Mouse (Mus musculus) hindbrain, embryonic 13.5 days (tissue): ENCODE data around the gene Hadhb. TPM values are rescaled to one million over a fixed set of nuclear protein-coding genes. Genes with fewer than 3 reads are reported as not detected.
A peak's percentile ranks its signal among the peaks of the same experiment; 100 is the strongest.

ENCODE experiments used
- ATAC-seq: fragments of 200-750 bp; cut with Nextera tagmentation; 2 replicates; pipeline ENCODE4 v1.8.0; 2017; ENCODE audit warnings: moderate TSS enrichment; ENCODE audit not compliant: low FRiP score
- H3K27ac ChIP-seq: fragments of 300-500 bp; sonication (generic); 2 replicates; pipeline ENCODE4 v1.5.1; 2015; ENCODE audit warnings: inconsistent platforms, mild to moderate bottlenecking, moderate library complexity
- H3K27me3 ChIP-seq: fragments of 300-500 bp; sonication (generic); 2 replicates; pipeline ENCODE4 v1.6.1; 2015; ENCODE audit warnings: mild to moderate bottlenecking, inconsistent platforms
- H3K36me3 ChIP-seq: fragments of 300-500 bp; sonication (generic); 2 replicates; pipeline ENCODE4 v1.6.1; 2015; ENCODE audit warnings: mild to moderate bottlenecking, inconsistent platforms
- H3K4me1 ChIP-seq: fragments of 300-500 bp; sonication (generic); replicated peaks from 2 replicates; pipeline ENCODE4 v1.6.1; 2015; ENCODE audit warnings: inconsistent platforms
- H3K4me2 ChIP-seq: fragments of 300-500 bp; sonication (generic); 2 replicates; pipeline ENCODE4 v1.6.1; 2015; ENCODE audit warnings: inconsistent platforms, mild to moderate bottlenecking, moderate library complexity
- H3K4me3 ChIP-seq: fragments of 300-500 bp; sonication (generic); 2 replicates; pipeline ENCODE4 v1.5.1; 2015; ENCODE audit warnings: mild to moderate bottlenecking, inconsistent platforms
- H3K9ac ChIP-seq: fragments of 300-500 bp; sonication (generic); 2 replicates; pipeline ENCODE4 v1.6.1; 2015; ENCODE audit warnings: mild to moderate bottlenecking, inconsistent platforms
- H3K9me3 ChIP-seq: fragments of 300-500 bp; sonication (generic); 2 replicates; pipeline ENCODE4 v1.6.1; 2016; ENCODE audit warnings: inconsistent platforms
- WGBS: fragments of 180-500 bp; shearing (Covaris S2); methylation state at CpG from one replicate; pipeline ENCODE4 v1.1.7; 2015; 5-methylcytosine and 5-hydroxymethylcytosine counted together
- polyA plus RNA-seq: library from polyadenylated mRNA; unstranded; fragments of >200 nt; fragmentation: Nextera tagmentation; extraction: Ambion mirVana; gene quantifications from 2 replicates; pipeline ENCODE4 v1.2.1, GENCODE M21; 2015

Hadhb gene
- polyA plus RNA-seq, 1 experiment from 2014 or later, result 70.7 TPM

DNA sequence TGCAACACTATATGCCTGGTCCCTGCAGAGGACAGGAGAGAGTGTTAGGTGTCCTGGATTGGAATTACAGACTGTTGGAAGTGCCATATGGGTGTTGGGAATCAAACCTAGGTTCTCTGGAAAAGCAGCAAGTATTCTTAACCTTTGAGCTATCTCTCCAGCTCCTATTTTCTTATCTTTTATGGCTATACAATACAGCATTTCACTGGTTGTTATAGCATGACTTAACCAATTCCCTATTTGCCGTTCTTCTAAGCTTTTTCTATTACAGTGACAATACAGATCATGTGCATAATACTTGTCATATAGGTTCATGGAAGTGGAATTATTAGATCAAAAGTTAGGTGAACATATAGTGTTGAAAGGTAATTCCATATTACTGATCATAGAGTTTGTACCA, 6.8 kb downstream of the Hadhb start:
- Histone ChIP-seq H3K9me3 (no peaks in the 10 kb centered on the region), H3K27me3 (no peaks in the 10 kb centered on the region), H3K9ac (no peak overlapping the region), H3K4me1 (peaks cover 6% of the 10 kb centered on the region; the same call in 1 of the 2 replicates), H3K36me3 (peaks cover 7% of the 10 kb centered on the region), H3K4me3 (no peak overlapping the region), H3K4me2 (no peak overlapping the region), H3K27ac (no peak overlapping the region)
- no peak for ATAC-seq
- 90% methylated on average over 1 of the region's 1 CpGs for WGBS

- no peak overlapping the region for H3K27ac ChIP-seq
- 88% methylated on average over 6 of the region's 6 CpGs for WGBS
- peaks cover 8% of the 10 kb centered on the region for H3K36me3 ChIP-seq
- no peak overlapping the region for H3K4me3 ChIP-seq
- no peak for ATAC-seq
- H3K27me3 ChIP-seq, result no peaks in the 10 kb centered on the region
- H3K9me3 ChIP-seq, result no peaks in the 10 kb centered on the region
- H3K9ac ChIP-seq, result no peak overlapping the region
- no peak overlapping the region for H3K4me2 ChIP-seq
- H3K4me1 ChIP-seq, result peaks cover 4% of the 10 kb centered on the region; the same call in 1 of the 2 replicates
These were observed 7.3 kb downstream of the Hadhb start for GRCm38 (mm10) chr5:30162339-30162738.

DNA sequence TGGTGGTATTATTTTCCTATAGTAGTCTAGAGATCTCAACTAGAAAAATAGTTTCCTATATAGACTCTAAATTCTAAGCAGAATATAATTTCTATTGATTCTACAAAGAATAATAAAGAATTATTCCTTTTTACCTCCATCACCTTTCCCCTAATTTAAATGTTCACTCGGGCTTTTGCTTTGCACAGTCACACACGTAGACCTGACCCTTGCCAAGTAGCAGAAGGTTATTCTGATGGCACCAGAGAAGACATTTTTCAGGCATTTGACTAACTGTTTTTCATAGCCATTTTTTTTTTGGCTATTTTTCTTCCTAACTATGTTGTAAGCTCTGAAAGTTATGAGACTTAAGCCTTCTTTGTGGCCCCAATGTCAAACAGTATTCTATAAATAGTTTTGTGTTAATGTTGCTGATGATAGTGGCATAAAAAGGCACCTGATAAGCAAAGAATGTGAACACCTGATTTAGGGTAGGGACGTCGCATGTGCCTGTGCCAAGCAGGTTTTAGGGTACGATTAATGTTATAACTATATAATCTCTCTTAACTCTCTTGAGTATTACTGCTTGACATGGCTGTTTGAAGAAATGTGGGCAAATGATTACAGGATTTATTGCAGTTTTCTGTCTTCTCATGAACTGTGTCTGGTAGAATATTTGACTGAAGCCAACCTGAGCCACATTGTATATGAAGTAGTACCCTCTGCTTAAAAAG, 10.3 kb downstream of the Hadhb start:
- H3K27ac ChIP-seq, result no peak overlapping the region
- H3K36me3 ChIP-seq, result peaks cover 22% of the 10 kb centered on the region
- H3K4me2 ChIP-seq, result no peak overlapping the region
- no peak overlapping the region for H3K9ac ChIP-seq
- ATAC-seq, result no peak
- no peaks in the 10 kb centered on the region for H3K9me3 ChIP-seq
- 97% methylated on average over 5 of the region's 5 CpGs for WGBS
- no peaks in the 10 kb centered on the region for H3K27me3 ChIP-seq
- H3K4me3 ChIP-seq, result no peak overlapping the region
- no peaks in the 10 kb centered on the region for H3K4me1 ChIP-seq

DNA sequence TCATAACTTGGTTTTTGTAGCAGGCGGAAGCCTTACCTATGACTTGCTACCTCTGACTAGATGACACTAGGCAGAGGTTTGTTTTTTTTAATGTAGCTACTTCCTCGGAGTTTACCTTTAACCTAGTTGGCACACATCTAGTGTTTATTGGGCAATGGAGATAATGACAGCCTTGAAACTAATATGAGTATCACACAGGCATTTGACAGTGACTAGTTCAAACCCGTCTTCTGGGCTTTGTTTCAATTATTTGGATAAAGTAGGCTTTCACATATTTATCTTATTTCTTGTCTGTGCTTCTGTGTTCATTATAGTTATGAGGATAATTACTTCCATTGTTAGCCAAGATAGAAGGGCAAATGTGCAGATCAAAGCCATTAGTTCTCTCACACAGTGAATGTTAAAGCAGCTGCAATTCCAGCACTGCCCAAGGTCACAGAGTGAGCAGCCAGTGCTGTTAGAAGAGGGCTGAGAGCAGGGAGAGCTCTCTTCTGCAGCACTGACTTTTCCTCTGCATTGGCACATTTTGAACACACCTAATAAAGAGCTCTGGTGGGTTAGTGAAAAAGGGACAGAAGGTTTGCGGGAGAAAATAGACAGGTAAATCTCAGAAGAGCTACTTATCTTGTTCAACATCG, 15.4 kb downstream of the Hadhb start:
- Histone ChIP-seq H3K27me3 (no peaks in the 10 kb centered on the region), H3K36me3 (peaks cover 57% of the 10 kb centered on the region), H3K9ac (no peak overlapping the region), H3K4me1 (no peaks in the 10 kb centered on the region), H3K27ac (no peak overlapping the region), H3K4me3 (no peak overlapping the region), H3K4me2 (no peak overlapping the region), H3K9me3 (no peaks in the 10 kb centered on the region)
- ATAC-seq, result no peak
- WGBS, result 87% methylated on average over 5 of the region's 5 CpGs

- Histone ChIP-seq H3K4me3 (no peak overlapping the region), H3K27me3 (no peaks in the 10 kb centered on the region), H3K4me1 (no peaks in the 10 kb centered on the region), H3K4me2 (no peak overlapping the region), H3K27ac (no peak overlapping the region), H3K9ac (no peak overlapping the region), H3K9me3 (no peaks in the 10 kb centered on the region), H3K36me3 (peaks cover 70% of the 10 kb centered on the region)
- ATAC-seq, result no peak
These were observed 17.1 kb downstream of the Hadhb start for GRCm38 (mm10) chr5:30172115-30172514.

DNA sequence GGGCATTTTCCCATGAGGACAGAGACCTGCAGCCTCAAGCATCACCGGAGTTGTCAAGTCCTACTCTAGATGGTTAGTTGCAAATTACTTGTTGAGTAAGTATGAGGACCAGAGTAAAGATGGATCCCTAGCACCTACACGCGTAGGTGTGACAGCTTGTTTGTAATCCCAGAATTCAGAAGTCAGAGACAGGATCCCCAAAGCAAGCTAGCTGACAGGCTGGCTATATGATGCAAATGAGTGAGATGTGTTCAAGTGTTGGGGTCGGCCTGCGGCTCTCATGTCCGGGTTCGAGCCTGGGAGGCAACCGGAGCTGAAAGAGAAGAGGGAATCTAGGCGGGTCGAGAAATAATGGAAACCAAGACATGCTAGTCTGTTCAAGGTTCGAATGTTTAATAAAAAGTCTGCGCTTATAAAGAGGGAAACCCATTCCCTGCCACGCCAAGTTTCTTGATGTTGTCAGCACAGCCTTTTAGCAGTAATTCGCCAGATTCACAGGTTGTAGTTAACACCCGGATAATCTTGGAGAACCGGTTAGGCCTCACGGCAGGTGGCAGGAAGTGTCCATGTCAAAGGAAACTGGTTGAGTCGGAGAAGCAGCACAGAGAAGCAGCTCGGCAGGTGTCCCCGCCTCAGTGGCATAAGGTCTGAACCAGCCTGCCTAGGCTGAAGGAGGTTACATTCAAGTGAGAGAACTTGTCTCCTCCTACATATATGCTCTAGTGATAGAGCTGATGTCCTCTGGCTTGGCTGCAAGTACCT, 18.1 kb downstream of the Hadhb start:
- peaks cover 76% of the 10 kb centered on the region for H3K36me3 ChIP-seq

GRCm38 (mm10) chr5:30175811-30176210, 20.8 kb downstream of the Hadhb start:
- H3K36me3 ChIP-seq, result peaks cover 80% of the 10 kb centered on the region
- WGBS, result 75% methylated on average over 4 of the region's 4 CpGs
- H3K27me3 ChIP-seq, result no peaks in the 10 kb centered on the region
- H3K9ac ChIP-seq, result no peak overlapping the region
- H3K27ac ChIP-seq, result no peak overlapping the region
- H3K4me3 ChIP-seq, result no peak overlapping the region
- H3K4me2 ChIP-seq, result no peak overlapping the region
- no peak for ATAC-seq
- no peaks in the 10 kb centered on the region for H3K4me1 ChIP-seq
- no peaks in the 10 kb centered on the region for H3K9me3 ChIP-seq

More for the DNA sequence above, 18.1 kb downstream of the Hadhb start:
- no peak for ATAC-seq
- H3K27ac ChIP-seq, result no peak overlapping the region
- H3K9me3 ChIP-seq, result no peaks in the 10 kb centered on the region
- no peak overlapping the region for H3K4me2 ChIP-seq
- H3K4me3 ChIP-seq, result no peak overlapping the region
- H3K4me1 ChIP-seq, result no peaks in the 10 kb centered on the region
- no peak overlapping the region for H3K9ac ChIP-seq
- no peaks in the 10 kb centered on the region for H3K27me3 ChIP-seq
- WGBS, result 55% methylated on average over 20 of the region's 20 CpGs

DNA sequence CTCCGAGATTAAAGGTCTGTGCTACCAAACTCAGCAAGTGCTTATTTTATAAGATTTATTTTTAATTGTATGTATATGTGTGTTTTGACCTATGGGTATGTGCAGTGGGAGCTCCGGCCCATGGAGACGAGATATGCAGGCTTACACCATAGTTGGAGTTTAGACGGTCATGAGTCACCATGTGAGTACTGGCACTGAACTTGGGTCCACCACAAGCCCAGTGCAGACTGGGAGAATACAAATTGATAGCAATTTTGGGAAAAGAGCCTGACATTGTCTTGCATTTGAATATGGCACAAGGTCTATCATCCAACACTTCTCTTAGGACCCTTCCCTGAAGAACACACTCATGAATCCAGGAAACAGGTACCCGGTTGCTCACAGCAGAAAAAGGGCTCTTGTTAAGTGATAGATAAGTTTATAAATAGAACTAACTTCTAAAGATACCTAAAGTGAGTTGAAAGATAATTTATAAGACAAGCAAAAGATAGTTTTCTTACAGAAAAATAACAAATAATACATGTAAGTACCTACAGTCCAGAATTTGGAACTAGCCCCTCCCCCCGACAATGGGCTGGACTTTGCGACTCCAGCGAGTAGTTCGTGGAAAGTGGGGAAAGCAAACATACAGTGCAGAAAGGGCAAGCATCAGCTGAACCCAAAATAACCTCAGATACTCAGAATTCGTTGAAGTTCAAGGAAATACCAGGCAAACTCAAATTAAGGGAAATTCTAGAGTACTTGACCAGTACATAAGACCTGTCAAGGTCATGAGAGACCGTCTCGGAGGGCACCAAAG, 32.8 kb downstream of the Hadhb start:
- peaks cover 49% of the 10 kb centered on the region for H3K36me3 ChIP-seq
- no peaks in the 10 kb centered on the region for H3K27me3 ChIP-seq
- H3K4me3 ChIP-seq, result no peak overlapping the region
- ATAC-seq, result no peak
- no peaks in the 10 kb centered on the region for H3K4me1 ChIP-seq
- H3K9me3 ChIP-seq, result no peaks in the 10 kb centered on the region
- WGBS, result 96% methylated on average over 12 of the region's 12 CpGs
- H3K9ac ChIP-seq, result no peak overlapping the region
- no peak overlapping the region for H3K4me2 ChIP-seq
- H3K27ac ChIP-seq, result no peak overlapping the region

DNA sequence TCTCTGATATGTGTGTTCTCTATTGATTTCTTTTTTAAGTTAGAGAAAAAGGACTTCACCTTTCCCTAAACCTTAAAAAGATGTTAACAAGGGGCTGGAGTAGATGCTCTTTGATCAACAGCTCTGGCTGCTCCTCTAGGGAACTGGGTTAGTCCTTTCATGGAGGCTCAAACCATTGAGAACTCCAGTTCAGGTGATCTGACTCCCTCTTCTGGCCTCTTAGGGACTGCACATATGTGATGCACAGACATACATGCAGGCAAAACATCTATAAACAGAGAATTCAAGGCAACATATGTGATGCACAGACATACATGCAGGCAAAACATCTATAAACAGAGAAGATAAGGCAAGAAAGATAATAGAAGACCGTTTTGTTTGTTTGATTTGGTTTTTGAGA, 37.4 kb downstream of the Hadhb start:
- no peak overlapping the region for H3K4me3 ChIP-seq
- H3K36me3 ChIP-seq, result peaks cover 14% of the 10 kb centered on the region
- H3K9ac ChIP-seq, result no peak overlapping the region
- H3K4me1 ChIP-seq, result no peaks in the 10 kb centered on the region
- WGBS, result 92% methylated on average over 1 of the region's 1 CpGs
- no peak overlapping the region for H3K27ac ChIP-seq
- no peaks in the 10 kb centered on the region for H3K9me3 ChIP-seq
- H3K27me3 ChIP-seq, result no peaks in the 10 kb centered on the region
- no peak overlapping the region for H3K4me2 ChIP-seq
- ATAC-seq, result no peak

DNA sequence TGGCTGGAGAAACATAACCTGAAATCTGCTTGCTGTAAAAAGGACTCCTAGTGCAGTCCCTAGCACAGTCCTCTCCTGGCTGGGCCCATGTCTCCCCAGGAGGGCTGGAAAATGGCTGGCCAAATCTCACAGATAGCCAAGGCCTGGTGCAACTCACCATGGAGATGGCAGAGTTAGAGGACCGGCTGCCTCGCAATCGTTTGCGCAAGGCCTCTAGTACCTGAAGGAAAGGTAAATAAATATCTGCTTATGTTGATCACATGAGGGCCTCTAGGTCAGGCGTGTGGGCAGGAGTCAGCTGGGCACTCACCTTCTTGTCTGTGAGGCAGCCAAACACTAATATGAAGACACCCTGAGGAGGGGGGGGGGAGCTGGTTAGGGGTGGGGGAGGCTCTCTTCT, 40.3 kb downstream of the Hadhb start:
- H3K27me3 ChIP-seq, result no peaks in the 10 kb centered on the region
- H3K9me3 ChIP-seq, result no peaks in the 10 kb centered on the region
- H3K4me1 ChIP-seq, result no peaks in the 10 kb centered on the region
- no peak for ATAC-seq
- H3K9ac ChIP-seq, result no peak overlapping the region
- H3K4me2 ChIP-seq, result no peak overlapping the region
- H3K27ac ChIP-seq, result no peak overlapping the region
- H3K4me3 ChIP-seq, result no peak overlapping the region
- WGBS, result 95% methylated on average over 5 of the region's 5 CpGs
- no peaks in the 10 kb centered on the region for H3K36me3 ChIP-seq

- H3K4me1 ChIP-seq, result no peaks in the 10 kb centered on the region
- H3K36me3 ChIP-seq, result no peaks in the 10 kb centered on the region
- WGBS, result 76% methylated on average over 7 of the region's 7 CpGs
- H3K27ac ChIP-seq, result no peak overlapping the region
- H3K9me3 ChIP-seq, result no peaks in the 10 kb centered on the region
- no peak for ATAC-seq
- no peak overlapping the region for H3K4me3 ChIP-seq
- H3K27me3 ChIP-seq, result no peaks in the 10 kb centered on the region
- H3K9ac ChIP-seq, result no peak overlapping the region
- H3K4me2 ChIP-seq, result no peak overlapping the region
These were observed 43.2 kb downstream of the Hadhb start for GRCm38 (mm10) chr5:30198257-30198656.

DNA sequence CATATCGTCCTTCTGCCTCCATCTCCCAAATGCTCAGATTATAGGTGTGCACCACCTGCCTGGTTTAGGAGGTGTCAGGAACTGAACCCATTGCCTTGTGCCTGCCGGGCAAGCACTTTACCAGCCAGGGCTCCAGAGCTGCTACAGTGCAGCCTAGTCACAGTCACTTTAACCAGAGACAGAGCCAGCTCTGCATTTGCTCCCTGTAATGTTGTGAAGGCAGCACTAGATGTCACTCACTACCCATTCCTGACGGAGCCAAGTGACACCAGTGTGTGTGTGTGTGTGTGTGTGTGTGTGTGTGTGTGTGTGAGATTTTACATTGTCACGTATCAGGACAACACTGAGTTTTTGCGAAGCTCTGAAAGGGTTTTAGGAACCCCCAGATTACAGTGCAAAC, 46.5 kb downstream of the Hadhb start:
- no peaks in the 10 kb centered on the region for H3K27me3 ChIP-seq
- no peaks in the 10 kb centered on the region for H3K36me3 ChIP-seq
- no peak overlapping the region for H3K4me2 ChIP-seq
- peak; percentile 79 for ATAC-seq
- no peaks in the 10 kb centered on the region for H3K4me1 ChIP-seq
- no peak overlapping the region for H3K27ac ChIP-seq
- WGBS, result 54% methylated on average over 5 of the region's 5 CpGs
- H3K9me3 ChIP-seq, result no peaks in the 10 kb centered on the region
- no peak overlapping the region for H3K9ac ChIP-seq
- no peak overlapping the region for H3K4me3 ChIP-seq
